Mouse (Mus musculus) MEL (cell line): ENCODE data around the gene Slc22a13.

Source experiments
- CHD2 ChIP-seq: IDR thresholded peaks from 2 replicates; pipeline ENCODE4 v1.6.1; 2011; ENCODE audit warnings: low read length, improper control_type of control experiment
- CTCF ChIP-seq, 3 experiments: IDR thresholded peaks in 2 of 3; conservative IDR thresholded peaks in 1 of 3; 2 replicates each; pipeline ENCODE4 v1.5.1; 2011 to 2012; ENCODE audit warnings: low read length in 3 of 3, low read depth in 2 of 3, mild to moderate bottlenecking in 2 of 3, improper control_type of control experiment in 1 of 3, inconsistent platforms in 1 of 3, mixed read lengths in 1 of 3, moderate library complexity in 1 of 3; ENCODE audit not compliant: control insufficient read depth in 1 of 3, insufficient read depth in 1 of 3, poor library complexity in 1 of 3, severe bottlenecking in 1 of 3
- E2F4 ChIP-seq: IDR thresholded peaks from 2 replicates; pipeline ENCODE4 v1.6.1; 2011; ENCODE audit warnings: low read depth, low read length, improper control_type of control experiment, borderline replicate concordance
- EP300 ChIP-seq, 2 experiments: IDR thresholded peaks; 2 replicates each; pipeline ENCODE4 v1.6.1; 2011; ENCODE audit warnings: improper control_type of control experiment in 2 of 2, low read length in 2 of 2, low read depth in 1 of 2, mild to moderate bottlenecking in 1 of 2
- GABPA ChIP-seq: IDR thresholded peaks from 2 replicates; pipeline ENCODE4 v1.6.1; 2012; ENCODE audit warnings: low read depth, mild to moderate bottlenecking, inconsistent platforms, low read length, improper control_type of control experiment, moderate library complexity
- GATA1 ChIP-seq: IDR thresholded peaks from 2 replicates; pipeline ENCODE4 v1.6.1; 2011; ENCODE audit warnings: low read depth, low read length, improper control_type of control experiment
- MAX ChIP-seq: IDR thresholded peaks from 2 replicates; pipeline ENCODE4 v1.6.1; 2011; ENCODE audit warnings: low read length, improper control_type of control experiment
- MXI1 ChIP-seq: IDR thresholded peaks from 2 replicates; pipeline ENCODE4 v1.6.1; 2011; ENCODE audit warnings: mild to moderate bottlenecking, low read depth, low read length, improper control_type of control experiment
- MYC ChIP-seq: IDR thresholded peaks from 2 replicates; pipeline ENCODE4 v1.6.1; 2011; ENCODE audit warnings: low read depth, mild to moderate bottlenecking, low read length, improper control_type of control experiment, moderate library complexity
- POLR2A ChIP-seq, 2 experiments: IDR thresholded peaks; 2 replicates each; pipeline ENCODE4 v1.6.1; 2011 to 2012; ENCODE audit warnings: low read length in 2 of 2, mild to moderate bottlenecking in 2 of 2, control low read depth in 1 of 2, improper control_type of control experiment in 1 of 2, low read depth in 1 of 2, moderate library complexity in 1 of 2; ENCODE audit not compliant: control insufficient read depth in 1 of 2, insufficient read depth in 1 of 2, poor library complexity in 1 of 2
- POLR2AphosphoS2 ChIP-seq: IDR thresholded peaks from 2 replicates; pipeline ENCODE4 v1.6.1; 2011; ENCODE audit warnings: low read length, improper control_type of control experiment
- TCF12 ChIP-seq: IDR thresholded peaks from 2 replicates; pipeline ENCODE4 v1.6.1; 2014; ENCODE audit warnings: low read depth, mild to moderate bottlenecking, inconsistent platforms, low read length, improper control_type of control experiment, moderate library complexity
- USF1 ChIP-seq: IDR thresholded peaks from 2 replicates; pipeline ENCODE4 v1.6.1; 2014; ENCODE audit warnings: low read depth, mild to moderate bottlenecking, inconsistent platforms, low read length, improper control_type of control experiment, moderate library complexity

GRCm38 (mm10) chr9:119243981-119244380 is 35.1 kb upstream of the Slc22a13 start:
- TF ChIP-seq GABPA (no peak), CTCF (IDR thresholded peaks at IDR 0.05 in 2 of 3, conservative IDR thresholded peaks at IDR 0.05 in 1 of 3; ENCODE audit: control insufficient read depth in 1 of 3, insufficient read depth in 1 of 3, low read depth in 2 of 3, low read length in 3 of 3, poor library complexity in 1 of 3, severe bottlenecking in 1 of 3) (no peak), MAX (no peak), POLR2A (IDR thresholded peaks at IDR 0.05; ENCODE audit: control insufficient read depth in 1 of 2, insufficient read depth in 1 of 2, low read depth in 1 of 2, low read length in 2 of 2, poor library complexity in 1 of 2) (no peak), USF1 (no peak), GATA1 (no peak), MYC (no peak), CHD2 (no peak), TCF12 (no peak), POLR2AphosphoS2 (no peak), EP300 (IDR thresholded peaks at IDR 0.05; ENCODE audit: low read depth in 1 of 2, low read length in 2 of 2) (no peak), E2F4 (no peak), MXI1 (no peak)
